Mouse (Mus musculus): ENCODE results near the gene Eif6.

GRCm38 (mm10) chr2:155784534-155784933 is 42.2 kb downstream of the Eif6 start:
- no peak for TF ChIP-seq CTCF (IDR thresholded peaks at IDR 0.05; ENCODE audit: borderline replicate concordance, insufficient read depth, low read length)
- no peak for TF ChIP-seq POLR2A (IDR thresholded peaks at IDR 0.05; ENCODE audit: low read depth, low read length)

All from embryonic fibroblast, embryonic 13.5 days (primary cell).